Mouse (Mus musculus) left cerebral cortex, postnatal 4 days (tissue): ENCODE data around the gene Fam222b. TPM values are rescaled to one million over a fixed set of nuclear protein-coding genes. Genes with fewer than 3 reads are reported as not detected.

Experiments
- DNase-seq: peaks from one replicate; pipeline ENCODE4 v3.0.0-alpha.2; 2022
- intact Hi-C: fragments of 180-260 bp; cut with DNase I; formaldehyde crosslinking; loops from one replicate; pipeline ENCODE4 v1.15.1; 2025
- total RNA-seq, 2 experiments: library from RNA; stranded (reverse); gene quantifications; 2 replicates each; pipeline ENCODE4 v1.2.3; 2021

Fam222b gene
- total RNA-seq, 2 experiments from 2014 or later, result 26.9 TPM

DNA sequence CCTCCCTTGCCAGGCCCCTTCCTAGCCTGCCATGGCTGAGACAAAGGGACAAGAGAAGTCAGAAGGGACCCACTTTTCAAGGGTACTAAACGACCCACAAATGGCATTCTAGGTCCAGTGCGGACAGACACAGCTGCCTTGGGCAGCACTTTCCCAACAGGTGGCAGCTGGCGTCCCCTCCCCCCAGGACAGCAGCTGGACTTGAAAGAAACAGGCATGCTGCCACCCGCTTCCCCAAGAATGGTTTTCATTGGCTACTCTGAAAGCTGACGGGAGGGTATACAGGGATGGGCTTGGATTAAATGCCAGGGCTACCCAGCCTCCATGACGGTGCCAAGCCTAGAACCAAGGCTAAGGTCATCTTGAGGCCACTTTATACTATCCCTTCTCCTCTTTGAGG is 68.0 kb downstream of the Fam222b start:
- intact Hi-C loops, result no loop called here
- peak; percentile 86 for DNase-seq

- intact Hi-C loops, result no loop called here
- no peak for DNase-seq
Measured at GRCm38 (mm10) chr11:78163045-78163444, 68.6 kb downstream of the Fam222b start.

GRCm38 (mm10) chr11:78163681-78164603 is 69.5 kb downstream of the Fam222b start:
- DNase-seq, result peak; percentile 68
- intact Hi-C loops, result no loop called here

DNA sequence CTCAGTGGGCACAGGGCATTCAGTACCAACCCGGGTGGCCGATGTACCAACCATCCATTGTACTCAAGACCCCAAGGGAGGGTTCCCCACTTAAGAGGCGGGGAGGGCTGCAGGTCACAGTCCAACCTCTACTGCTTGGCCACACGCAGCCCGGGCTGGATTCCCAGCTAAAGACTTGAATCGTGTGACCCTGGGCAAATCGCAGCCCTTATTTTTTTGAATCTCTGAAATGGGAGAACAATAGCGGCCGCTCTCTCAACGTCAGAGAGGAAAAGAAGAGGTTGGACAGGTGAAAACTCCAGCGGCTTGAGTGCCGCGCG is 70.1 kb downstream of the Fam222b start:
- no peak for DNase-seq
- intact Hi-C loops, result no loop called here

GRCm38 (mm10) chr11:78164924-78165760 is 70.7 kb downstream of the Fam222b start, which contains the start of gene Traf4:
Traf4 (minus strand) TSS chr11:78165589.
- intact Hi-C loops, result no loop called here
- DNase-seq, result peak; percentile 88

DNA sequence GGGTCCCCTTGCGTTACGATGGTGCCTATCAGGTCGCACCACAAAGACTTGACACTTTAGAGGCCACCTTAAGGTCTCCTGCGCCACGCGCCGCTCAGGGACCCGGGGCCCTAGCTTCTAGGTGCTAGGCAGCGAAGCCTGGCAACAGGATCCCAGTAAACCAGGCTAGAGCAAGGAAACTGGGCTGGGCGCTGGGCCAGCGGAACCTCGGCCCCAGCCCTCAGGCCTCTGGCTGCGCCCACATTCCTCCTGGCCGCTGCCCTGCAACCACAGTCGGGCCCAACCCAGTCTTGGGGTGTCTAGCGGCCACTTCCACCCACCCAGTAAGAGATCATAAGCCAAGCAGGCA is 71.3 kb downstream of the Fam222b start:
- intact Hi-C loops, result no loop called here
- peak; percentile 57 for DNase-seq

GRCm38 (mm10) chr11:78166161-78166560 is 71.7 kb downstream of the Fam222b start:
- intact Hi-C loops, result no loop called here
- no peak for DNase-seq

DNA sequence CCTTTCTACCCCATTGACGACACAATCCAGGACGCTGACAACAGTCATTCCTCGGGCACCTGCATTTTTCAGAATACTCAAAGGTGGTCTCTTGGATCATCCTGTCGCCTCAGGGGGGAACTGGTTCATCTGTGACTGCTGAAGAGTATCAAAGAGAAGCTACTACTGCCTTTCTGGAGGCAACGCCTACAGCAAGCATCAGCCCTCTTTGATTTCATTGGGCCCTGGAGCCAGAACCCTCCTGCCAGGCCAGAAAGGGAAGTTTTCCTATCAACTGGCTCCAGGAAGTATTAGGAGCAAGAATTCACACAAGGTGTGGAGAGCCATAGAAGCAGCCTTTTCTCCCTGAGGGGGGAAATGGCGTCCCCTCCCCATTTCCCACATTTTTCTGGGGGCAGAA is 72.2 kb downstream of the Fam222b start:
- DNase-seq, result no peak
- intact Hi-C loops, result no loop called here

- intact Hi-C loops, result no loop called here
- no peak for DNase-seq
Measured at GRCm38 (mm10) chr11:78167257-78167959, 72.9 kb downstream of the Fam222b start.

- intact Hi-C loops, result no loop called here
- no peak for DNase-seq
Measured at GRCm38 (mm10) chr11:78168541-78169468, 74.3 kb downstream of the Fam222b start.

DNA sequence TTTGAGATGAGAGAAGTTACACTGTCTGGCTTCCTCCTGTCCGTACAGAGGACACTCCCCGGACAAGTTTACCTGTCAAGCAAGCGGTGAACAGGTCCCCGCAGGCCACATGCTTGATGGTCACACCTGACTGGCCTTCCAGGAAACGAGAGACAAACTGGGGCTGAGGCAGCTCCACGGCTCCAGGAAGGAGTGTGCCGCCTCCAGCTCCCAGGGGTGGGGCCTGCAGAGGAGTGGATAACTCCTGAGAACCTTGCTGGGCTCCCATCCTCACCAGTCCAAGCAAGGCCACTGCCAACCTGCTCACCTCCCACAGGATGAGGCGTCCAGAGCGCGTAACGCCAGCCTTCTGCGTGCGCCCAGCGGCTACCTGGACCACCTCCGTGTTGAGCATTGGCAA is 75.8 kb downstream of the Fam222b start:
- intact Hi-C loops, result no loop called here
- DNase-seq, result no peak

DNA sequence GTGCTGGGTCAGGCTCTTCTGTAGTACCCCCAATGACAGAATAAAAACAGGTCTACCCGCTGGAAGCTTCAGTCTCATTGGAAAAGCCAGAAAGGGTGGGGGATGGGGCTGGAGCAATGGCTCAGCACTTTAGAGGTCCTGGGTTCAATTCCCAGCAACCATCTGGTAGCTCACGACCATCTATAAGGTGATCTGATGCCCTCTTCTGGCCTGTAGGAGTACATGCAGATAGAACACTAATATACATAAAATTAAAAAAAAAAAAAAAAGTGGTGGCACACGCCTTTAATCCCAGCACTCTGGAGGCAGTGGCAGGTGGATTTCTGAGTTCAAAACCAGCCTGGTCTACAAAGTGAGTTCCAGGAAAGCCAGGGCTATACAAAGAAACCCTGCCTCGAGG is 76.9 kb downstream of the Fam222b start:
- no peak for DNase-seq
- intact Hi-C loops, result no loop called here

DNA sequence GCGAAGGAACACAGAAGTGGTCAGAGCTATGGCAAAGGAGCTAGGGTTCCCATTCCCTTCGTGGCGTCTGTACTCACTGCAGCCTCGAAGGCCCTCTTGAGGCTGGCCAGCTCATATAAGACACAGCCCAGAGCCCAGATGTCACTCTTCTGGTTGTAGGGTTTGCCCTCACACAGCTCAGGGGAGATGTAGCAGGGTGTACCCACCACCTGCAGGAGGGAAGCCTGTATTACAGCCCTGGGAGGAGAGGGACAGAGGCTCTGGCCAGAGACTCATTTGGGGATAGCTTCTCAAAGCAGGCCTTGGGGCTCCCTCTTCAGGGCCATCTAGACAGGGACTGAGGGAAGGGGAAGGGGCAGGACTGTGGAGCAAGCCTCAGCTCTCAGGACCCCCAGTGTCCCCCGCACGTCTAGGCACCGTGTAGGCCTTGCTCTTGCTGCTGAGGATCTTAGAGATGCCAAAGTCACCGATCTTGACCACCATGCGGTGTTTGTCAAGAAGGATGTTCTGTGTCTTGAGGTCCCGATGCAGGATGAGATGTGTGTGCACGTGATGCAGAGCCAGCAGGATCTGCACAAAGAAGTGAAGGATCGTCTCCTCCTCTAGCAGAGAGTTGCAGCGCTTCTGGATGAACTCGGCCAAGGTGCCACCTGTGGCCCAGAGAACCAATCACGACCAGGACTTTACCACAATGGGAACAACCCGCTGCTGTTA is 77.7 kb downstream of the Fam222b start:
- intact Hi-C loops, result no loop called here
- no peak for DNase-seq

DNA sequence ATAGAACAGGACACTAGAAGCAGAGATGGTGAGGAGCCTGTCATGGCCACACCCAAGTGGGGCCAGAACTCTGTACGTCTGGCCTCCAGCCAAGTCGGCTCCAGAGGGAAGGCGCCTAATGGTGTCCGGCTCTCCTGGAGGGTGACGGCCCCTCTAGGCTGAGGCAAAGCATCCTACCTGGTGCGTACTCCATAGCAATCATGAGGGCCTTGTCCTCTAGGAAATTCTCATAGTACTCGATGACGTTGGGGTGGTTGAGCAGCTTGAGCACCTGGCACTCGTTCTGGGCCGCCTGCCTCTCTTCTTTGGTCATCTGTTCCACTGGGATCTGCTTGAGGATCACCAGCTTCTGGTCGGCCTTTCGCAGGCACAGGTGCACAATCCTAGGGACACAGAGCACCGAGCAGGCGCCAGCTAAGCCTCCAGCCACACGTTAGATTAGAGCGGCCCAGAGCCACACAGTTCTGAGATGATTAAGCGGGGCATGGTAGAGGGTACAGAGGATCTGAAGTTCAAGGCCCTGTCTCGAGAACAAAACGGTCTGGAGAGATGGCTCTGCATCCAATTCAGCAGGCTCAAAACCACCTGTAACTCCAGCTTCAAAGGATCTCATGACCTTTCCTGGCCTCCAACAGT is 78.4 kb downstream of the Fam222b start:
- no peak for DNase-seq
- intact Hi-C loops, result no loop called here

DNA sequence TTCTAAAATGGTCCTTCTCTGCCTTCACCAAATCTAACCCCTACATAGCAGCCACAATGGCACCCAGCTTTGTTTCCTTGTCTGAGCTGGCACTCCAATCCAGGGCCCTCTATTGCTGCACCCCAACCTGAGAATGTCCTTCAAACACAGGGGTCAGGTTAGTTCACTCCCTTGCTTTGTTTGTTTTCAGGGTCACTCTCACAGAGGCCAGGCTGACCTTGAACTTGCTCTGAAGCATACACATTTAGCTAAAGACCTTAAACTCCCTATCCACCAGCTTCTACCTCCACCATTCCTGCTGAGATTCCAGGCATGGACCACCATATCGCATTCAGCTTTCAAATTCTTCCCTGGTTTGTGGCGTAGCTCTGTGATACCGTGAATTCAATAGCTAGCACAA is 80.0 kb downstream of the Fam222b start:
- DNase-seq, result no peak
- intact Hi-C loops, result no loop called here

- no peak for DNase-seq
- intact Hi-C loops, result loop anchor here (5.0 kb wide), 1 partner anchor 139 kb away; the partner anchor contains the start of gene Flot2
Measured at GRCm38 (mm10) chr11:78175771-78176401, 81.4 kb downstream of the Fam222b start.

GRCm38 (mm10) chr11:78176402-78176862 is 82.0 kb downstream of the Fam222b start, which contains the start of the genes Nek8 and Tlcd1:
Nek8 (minus strand) TSS chr11:78176675.
Tlcd1 (plus strand) TSS chr11:78176711.
- peak; percentile 87 for DNase-seq
- intact Hi-C loops, result loop anchor here (5.0 kb wide), 1 partner anchor 139 kb away; the partner anchor contains the start of gene Flot2

GRCm38 (mm10) chr11:78176905-78177331 is 82.5 kb downstream of the Fam222b start:
- no peak for DNase-seq
- intact Hi-C loops, result loop anchor here (5.0 kb wide), 1 partner anchor 140 kb away; the partner anchor contains the start of gene Flot2
